Mouse (Mus musculus): Measurements from ENCODE around the gene Tmem88. TPM values are rescaled to one million over a fixed set of nuclear protein-coding genes. Genes with fewer than 3 reads are reported as not detected.

Tmem88 gene
- polyA plus RNA-seq, 1 experiment from 2014 or later = 47.7 TPM

- H3K4me2 ChIP-seq (replicated peaks; ENCODE audit: low read depth, low read length) = no peak overlapping the region
- 0 out of 2 replicates have a peak, but pooled peaks cover 1% of the 10 kb centered on the region for H3K4me1 ChIP-seq (ENCODE audit: insufficient read depth, low read length)
- H3K4me3 ChIP-seq (ENCODE audit: low read length) = no peak overlapping the region
- H3K9me3 ChIP-seq (ENCODE audit: low read length) = no peaks in the 10 kb centered on the region
- 0 out of 2 replicates have a peak, but pooled peaks cover 4% of the 10 kb centered on the region for H3K36me3 ChIP-seq (ENCODE audit: insufficient read depth, low read length)
- 67% methylated on average over 6 of the region's 6 CpGs for WGBS
- H3K9ac ChIP-seq (replicated peaks; ENCODE audit: low read length) = no peak overlapping the region
- no peaks in the 10 kb centered on the region for H3K27me3 ChIP-seq (ENCODE audit: insufficient read depth, low read length)
- no peak overlapping the region for H3K27ac ChIP-seq (ENCODE audit: low read length)
- no peak for ATAC-seq (ENCODE audit: low FRiP score, low TSS enrichment)
Observed at GRCm38 (mm10) chr11:69384979-69385378, 13.1 kb downstream of the Tmem88 start.

DNA sequence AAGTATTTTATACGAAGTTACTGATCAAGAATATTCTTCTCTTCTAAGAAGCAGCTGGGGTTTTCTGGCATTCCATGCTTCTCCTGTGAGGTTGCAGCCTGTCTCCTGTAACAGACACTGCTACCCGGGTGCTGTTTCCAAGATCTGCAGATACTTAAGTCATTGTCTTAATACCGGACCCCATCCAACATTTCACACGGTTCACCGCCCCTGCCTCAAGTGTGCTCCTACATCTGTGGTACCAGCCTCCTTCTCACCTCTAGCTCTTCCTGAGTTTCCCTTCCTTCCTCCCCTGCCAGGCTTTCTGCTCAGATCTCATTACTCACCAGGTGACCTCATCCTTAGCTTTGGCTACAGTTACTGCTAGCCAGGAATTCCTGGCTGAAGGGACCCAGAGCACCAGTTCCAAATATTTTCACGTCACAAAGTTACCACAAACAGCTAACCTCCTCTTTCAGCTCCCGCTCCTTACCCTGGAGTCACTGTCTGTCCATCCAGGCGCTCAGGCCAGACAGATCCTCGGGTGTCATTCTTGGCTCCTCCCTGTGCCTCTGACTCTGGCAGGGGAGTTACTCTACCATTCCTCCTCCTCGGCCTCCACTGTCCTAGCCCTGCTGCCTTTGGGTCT lies 15.4 kb downstream of the Tmem88 start:
- H3K27me3 ChIP-seq (ENCODE audit: insufficient read depth, low read length) = no peaks in the 10 kb centered on the region
- 50% methylated on average over 10 of the region's 10 CpGs for WGBS
- ATAC-seq (ENCODE audit: low FRiP score, low TSS enrichment) = no peak

DNA sequence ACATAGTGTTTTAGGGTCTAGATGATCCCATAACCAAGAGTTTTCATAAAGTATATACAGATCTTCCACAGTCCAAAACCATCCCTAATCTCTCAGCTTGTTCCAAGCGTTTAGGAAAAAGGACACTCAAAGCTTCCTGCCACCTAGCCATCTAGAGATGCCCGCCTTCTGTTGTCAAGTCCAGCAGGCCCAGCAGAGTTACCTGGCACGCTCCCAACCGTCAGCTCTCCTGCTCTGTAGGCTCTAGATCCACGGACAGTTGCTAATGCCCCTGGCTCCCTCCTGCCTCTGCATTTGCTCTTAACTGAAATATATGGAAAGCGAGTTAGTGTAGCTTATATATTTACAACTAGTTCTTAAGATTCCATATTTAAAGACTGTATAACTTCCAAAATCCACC lies 16.7 kb downstream of the Tmem88 start:
- Histone ChIP-seq H3K27ac (ENCODE audit: low read length) (no peak overlapping the region), H3K27me3 (ENCODE audit: insufficient read depth, low read length) (no peaks in the 10 kb centered on the region), H3K36me3 (ENCODE audit: insufficient read depth, low read length) (peaks cover 7% of the 10 kb centered on the region; the same call in 1 of the 2 replicates), H3K4me1 (ENCODE audit: insufficient read depth, low read length) (no peaks in the 10 kb centered on the region), H3K9me3 (ENCODE audit: low read length) (no peaks in the 10 kb centered on the region), H3K9ac (replicated peaks; ENCODE audit: low read length) (no peak overlapping the region), H3K4me3 (ENCODE audit: low read length) (no peak overlapping the region), H3K4me2 (replicated peaks; ENCODE audit: low read depth, low read length) (no peak overlapping the region)
- ATAC-seq (ENCODE audit: low FRiP score, low TSS enrichment) = no peak
- 87% methylated on average over 6 of the region's 6 CpGs for WGBS

More for the DNA sequence above, 15.4 kb downstream of the Tmem88 start:
- Histone ChIP-seq H3K4me2 (replicated peaks; ENCODE audit: low read depth, low read length) (no peak overlapping the region), H3K9me3 (ENCODE audit: low read length) (no peaks in the 10 kb centered on the region), H3K4me3 (ENCODE audit: low read length) (no peak overlapping the region), H3K27ac (ENCODE audit: low read length) (no peak overlapping the region), H3K36me3 (ENCODE audit: insufficient read depth, low read length) (peaks cover 5% of the 10 kb centered on the region; the same call in 1 of the 2 replicates), H3K4me1 (ENCODE audit: insufficient read depth, low read length) (no peaks in the 10 kb centered on the region), H3K9ac (replicated peaks; ENCODE audit: low read length) (no peak overlapping the region)

DNA sequence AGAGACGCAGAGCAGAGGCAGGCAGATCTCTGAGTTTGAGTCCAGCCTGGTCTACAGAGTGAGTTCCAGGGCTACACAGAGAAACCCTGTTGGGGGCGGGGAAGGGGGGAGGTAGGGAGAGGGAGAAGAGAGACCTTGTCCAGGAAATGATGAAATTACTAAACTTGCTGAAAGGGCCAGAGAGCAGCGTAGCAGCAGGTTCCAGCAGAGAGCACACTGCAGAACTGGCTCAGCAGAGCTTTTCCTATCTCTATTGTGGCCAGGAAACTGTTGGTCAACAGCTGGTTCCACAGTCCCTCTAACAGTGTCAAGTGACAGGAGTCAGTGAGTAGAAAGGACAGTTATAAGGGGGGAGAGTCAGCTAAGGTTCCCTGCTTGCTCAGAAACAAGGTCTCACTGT lies 18.4 kb downstream of the Tmem88 start:
- no peaks in the 10 kb centered on the region for H3K4me1 ChIP-seq (ENCODE audit: insufficient read depth, low read length)
- H3K27ac ChIP-seq (ENCODE audit: low read length) = no peak overlapping the region
- H3K4me2 ChIP-seq (replicated peaks; ENCODE audit: low read depth, low read length) = no peak overlapping the region
- ATAC-seq (ENCODE audit: low FRiP score, low TSS enrichment) = no peak
- no peak overlapping the region for H3K4me3 ChIP-seq (ENCODE audit: low read length)
- WGBS = 76% methylated on average over 3 of the region's 3 CpGs
- H3K9ac ChIP-seq (replicated peaks; ENCODE audit: low read length) = no peak overlapping the region
- no peaks in the 10 kb centered on the region for H3K27me3 ChIP-seq (ENCODE audit: insufficient read depth, low read length)
- H3K9me3 ChIP-seq (ENCODE audit: low read length) = no peaks in the 10 kb centered on the region
- H3K36me3 ChIP-seq (ENCODE audit: insufficient read depth, low read length) = peaks cover 12% of the 10 kb centered on the region; the same call in 1 of the 2 replicates

- H3K9me3 ChIP-seq (ENCODE audit: low read length) = no peaks in the 10 kb centered on the region
- H3K27ac ChIP-seq (ENCODE audit: low read length) = no peak overlapping the region
- peaks cover 23% of the 10 kb centered on the region for H3K36me3 ChIP-seq (ENCODE audit: insufficient read depth, low read length)
- 77% methylated on average over 3 of the region's 3 CpGs for WGBS
- H3K4me1 ChIP-seq (ENCODE audit: insufficient read depth, low read length) = peaks cover 2% of the 10 kb centered on the region; the same call in 1 of the 2 replicates
- no peak overlapping the region for H3K4me2 ChIP-seq (replicated peaks; ENCODE audit: low read depth, low read length)
- no peak overlapping the region for H3K4me3 ChIP-seq (ENCODE audit: low read length)
- peak; percentile 71 for ATAC-seq (ENCODE audit: low FRiP score, low TSS enrichment)
- no peaks in the 10 kb centered on the region for H3K27me3 ChIP-seq (ENCODE audit: insufficient read depth, low read length)
- no peak overlapping the region for H3K9ac ChIP-seq (replicated peaks; ENCODE audit: low read length)
Observed at GRCm38 (mm10) chr11:69377766-69378165, 20.3 kb downstream of the Tmem88 start.

DNA sequence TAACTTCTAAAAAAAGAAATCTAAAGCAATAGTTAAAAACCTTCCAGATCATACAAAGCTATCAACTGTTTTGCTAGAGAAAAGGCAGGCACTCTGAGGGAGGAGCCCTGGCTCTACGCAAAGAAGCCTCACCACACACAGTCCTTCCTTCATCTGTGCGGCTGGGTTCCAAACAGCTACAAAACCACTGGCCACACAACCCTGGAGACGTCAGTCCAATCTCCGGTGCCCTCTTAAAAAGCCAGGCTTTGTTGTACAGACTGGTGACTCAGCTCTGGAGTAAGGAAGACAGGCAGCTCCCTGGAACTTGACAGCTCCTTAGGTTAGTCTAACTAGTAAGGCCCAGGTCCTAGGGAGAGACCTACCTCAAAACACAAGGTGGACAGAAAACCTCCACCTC lies 22.4 kb downstream of the Tmem88 start:
- no peak for ATAC-seq (ENCODE audit: low FRiP score, low TSS enrichment)
- Histone ChIP-seq H3K27ac (ENCODE audit: low read length) (no peak overlapping the region), H3K9me3 (ENCODE audit: low read length) (no peaks in the 10 kb centered on the region), H3K27me3 (ENCODE audit: insufficient read depth, low read length) (no peaks in the 10 kb centered on the region), H3K4me2 (replicated peaks; ENCODE audit: low read depth, low read length) (no peak overlapping the region), H3K4me1 (ENCODE audit: insufficient read depth, low read length) (peaks cover 22% of the 10 kb centered on the region), H3K4me3 (ENCODE audit: low read length) (no peak overlapping the region), H3K9ac (replicated peaks; ENCODE audit: low read length) (no peak overlapping the region), H3K36me3 (ENCODE audit: insufficient read depth, low read length) (peaks cover 25% of the 10 kb centered on the region)
- 93% methylated on average over 4 of the region's 4 CpGs for WGBS

DNA sequence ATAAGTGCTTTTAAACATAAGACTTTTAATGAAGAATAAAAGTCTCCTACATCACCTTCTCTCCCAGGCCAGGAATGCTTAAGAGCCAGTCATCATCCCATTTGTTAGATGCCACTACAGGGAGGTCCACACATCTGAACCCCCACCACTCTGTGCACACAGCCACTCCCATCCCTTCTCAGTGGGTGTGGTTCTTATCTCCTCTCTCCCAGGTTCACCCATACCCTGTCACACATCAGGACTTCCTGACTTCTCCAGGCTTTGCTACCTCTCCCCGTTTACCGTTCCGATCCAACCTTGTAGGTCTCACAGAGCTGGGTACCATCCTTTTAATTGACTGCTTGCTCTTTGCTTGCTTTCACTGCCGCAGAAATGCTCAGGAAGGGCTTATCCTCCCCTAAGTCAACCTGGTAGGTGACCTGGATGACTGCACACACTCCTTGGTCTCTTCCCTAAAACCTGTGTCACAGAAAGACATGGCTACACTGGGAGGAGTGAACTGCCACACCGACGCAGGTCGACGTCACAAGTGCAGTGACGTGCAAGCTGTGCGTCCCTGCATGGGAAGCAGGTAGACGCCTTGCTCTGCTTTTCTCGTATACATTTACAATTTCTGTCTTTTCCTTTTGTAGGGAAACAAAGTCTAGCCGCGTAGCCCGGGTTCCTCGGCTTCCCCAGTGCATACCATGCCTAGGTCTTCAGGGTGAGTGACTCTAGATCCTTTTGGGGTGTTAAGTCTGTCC lies 24.6 kb downstream of the Tmem88 start:
- Histone ChIP-seq H3K4me3 (ENCODE audit: low read length) (no peak overlapping the region), H3K4me2 (replicated peaks; ENCODE audit: low read depth, low read length) (no peak overlapping the region), H3K36me3 (ENCODE audit: insufficient read depth, low read length) (peaks cover 21% of the 10 kb centered on the region), H3K9ac (replicated peaks; ENCODE audit: low read length) (no peak overlapping the region), H3K9me3 (ENCODE audit: low read length) (no peaks in the 10 kb centered on the region), H3K4me1 (ENCODE audit: insufficient read depth, low read length) (peaks cover 27% of the 10 kb centered on the region), H3K27me3 (ENCODE audit: insufficient read depth, low read length) (no peaks in the 10 kb centered on the region), H3K27ac (ENCODE audit: low read length) (no peak overlapping the region)
- 92% methylated on average over 16 of the region's 16 CpGs for WGBS
- ATAC-seq (ENCODE audit: low FRiP score, low TSS enrichment) = no peak

- Histone ChIP-seq H3K27ac (ENCODE audit: low read length) (no peak overlapping the region), H3K4me1 (ENCODE audit: insufficient read depth, low read length) (peaks cover 31% of the 10 kb centered on the region), H3K27me3 (ENCODE audit: insufficient read depth, low read length) (no peaks in the 10 kb centered on the region), H3K9ac (replicated peaks; ENCODE audit: low read length) (no peak overlapping the region), H3K9me3 (ENCODE audit: low read length) (no peaks in the 10 kb centered on the region), H3K36me3 (ENCODE audit: insufficient read depth, low read length) (peaks cover 21% of the 10 kb centered on the region), H3K4me3 (ENCODE audit: low read length) (no peak overlapping the region), H3K4me2 (replicated peaks; ENCODE audit: low read depth, low read length) (no peak overlapping the region)
- ATAC-seq (ENCODE audit: low FRiP score, low TSS enrichment) = no peak
- 71% methylated on average over 3 of the region's 3 CpGs for WGBS
Observed at GRCm38 (mm10) chr11:69372780-69373170, 25.3 kb downstream of the Tmem88 start.

GRCm38 (mm10) chr11:69372056-69372779 lies 25.8 kb downstream of the Tmem88 start:
- peak overlapping the region; percentile 92 for H3K27ac ChIP-seq (ENCODE audit: low read length)
- peak overlapping the region; percentile 25; the same call in 1 of the 2 replicates for H3K9ac ChIP-seq (replicated peaks; ENCODE audit: low read length)
- no peaks in the 10 kb centered on the region for H3K9me3 ChIP-seq (ENCODE audit: low read length)
- H3K27me3 ChIP-seq (ENCODE audit: insufficient read depth, low read length) = no peaks in the 10 kb centered on the region
- H3K4me3 ChIP-seq (ENCODE audit: low read length) = peak overlapping the region; percentile 33; the same call in 1 of the 2 replicates
- peaks cover 17% of the 10 kb centered on the region for H3K36me3 ChIP-seq (ENCODE audit: insufficient read depth, low read length)
- WGBS = 27% methylated on average over 12 of the region's 12 CpGs
- peaks cover 34% of the 10 kb centered on the region for H3K4me1 ChIP-seq (ENCODE audit: insufficient read depth, low read length)
- peak overlapping the region; percentile 53 for H3K4me2 ChIP-seq (replicated peaks; ENCODE audit: low read depth, low read length)
- ATAC-seq (ENCODE audit: low FRiP score, low TSS enrichment) = no peak

Data from kidney, embryonic 16.5 days (tissue).